Mouse (Mus musculus) ovary, postnatal 14 days (tissue): ENCODE data around the gene Abhd8.

ENCODE experiments used
- DNase-seq: peaks from one replicate; pipeline ENCODE4 v3.0.0; 2022; ENCODE audit warnings: low spot score

Abhd8 gene

DNA sequence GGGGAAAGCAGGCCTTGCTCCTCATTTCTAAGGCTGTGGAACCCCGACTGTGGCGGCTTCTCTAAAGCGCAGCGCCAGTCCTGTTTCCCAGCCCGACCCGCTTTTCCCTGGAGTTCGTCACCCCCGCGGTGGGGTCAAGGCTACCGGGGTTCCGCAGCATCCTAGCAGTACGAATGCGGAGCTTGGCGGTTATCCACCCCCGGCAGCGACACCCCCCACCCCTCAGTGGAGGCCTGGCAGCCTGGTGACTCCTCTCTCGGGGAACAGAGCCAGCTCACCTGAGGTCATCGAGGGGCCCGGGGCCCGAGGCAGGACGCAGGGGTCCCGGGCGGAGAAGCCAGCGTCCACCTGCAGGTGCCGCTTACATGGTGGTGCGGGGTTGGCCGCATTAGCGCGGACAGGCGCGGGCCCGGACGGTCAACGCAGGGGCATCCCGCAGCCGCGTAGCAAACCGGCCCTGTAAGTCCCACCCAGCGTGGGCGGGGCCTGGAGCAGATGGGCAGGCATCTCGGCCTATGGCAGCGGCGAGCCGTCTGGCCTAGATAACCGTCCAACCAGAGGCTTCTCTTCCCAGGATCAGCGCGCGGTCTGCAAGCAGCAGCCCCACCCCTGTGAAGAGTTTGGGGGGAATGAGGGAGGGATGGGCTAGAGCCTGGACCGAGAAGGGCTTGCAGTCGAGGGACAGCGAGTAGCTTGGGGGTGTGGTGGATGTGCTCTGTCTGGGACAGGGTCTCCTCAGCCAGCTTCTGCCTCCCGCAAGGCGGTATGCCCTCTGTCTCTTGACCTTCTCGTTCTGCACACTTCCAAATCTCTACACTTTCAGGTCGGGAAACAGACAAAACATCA is at the start of gene Abhd8:
Abhd8 (minus strand) TSS at position 468 of the 846 bp plus-strand sequence.
- DNase-seq: peak; percentile 96

DNA sequence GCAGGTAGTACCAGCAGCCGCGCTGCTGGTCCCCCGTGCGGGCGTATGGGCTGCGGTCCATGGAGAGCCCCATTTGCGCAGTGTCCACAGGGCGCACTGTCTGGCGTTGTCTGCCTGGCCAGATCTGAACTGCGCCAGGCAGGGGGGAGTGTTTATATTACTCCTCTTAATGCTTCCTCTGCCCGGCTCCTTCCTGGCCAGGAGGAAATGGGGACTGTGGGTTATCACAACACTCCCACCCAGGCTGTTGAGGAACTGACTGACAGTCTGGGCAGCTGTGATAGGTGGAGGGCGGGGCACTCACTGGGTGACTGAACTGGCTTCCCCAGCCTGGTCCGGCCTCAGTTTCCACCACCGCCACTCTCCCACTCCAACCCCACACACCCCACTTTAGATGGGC is 48.2 kb upstream of the Abhd8 start, which contains the start of gene Plvap:
Plvap (minus strand) TSS at position 109 of the 400 bp plus-strand sequence.
- no peak for DNase-seq

DNA sequence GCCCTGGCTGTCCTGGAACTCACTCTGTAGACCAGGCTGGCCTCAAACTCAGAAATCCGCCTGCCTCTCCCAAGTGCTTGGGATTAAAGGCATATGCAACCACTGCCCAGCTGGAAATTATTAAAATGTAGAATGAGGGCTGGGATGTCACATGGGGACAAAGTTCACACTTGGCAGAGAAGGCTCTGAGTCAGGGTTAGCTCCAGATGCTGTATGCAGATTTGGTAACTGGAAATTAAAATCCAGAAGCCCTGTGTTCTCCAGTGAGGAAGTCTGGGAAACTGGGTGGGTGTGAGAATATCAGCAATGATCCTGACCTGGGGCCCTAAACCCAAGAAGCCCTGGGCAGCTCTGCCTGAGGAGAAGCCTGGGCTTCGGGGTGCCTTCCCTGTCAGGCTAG is 45.9 kb upstream of the Abhd8 start:
- no peak for DNase-seq

DNA sequence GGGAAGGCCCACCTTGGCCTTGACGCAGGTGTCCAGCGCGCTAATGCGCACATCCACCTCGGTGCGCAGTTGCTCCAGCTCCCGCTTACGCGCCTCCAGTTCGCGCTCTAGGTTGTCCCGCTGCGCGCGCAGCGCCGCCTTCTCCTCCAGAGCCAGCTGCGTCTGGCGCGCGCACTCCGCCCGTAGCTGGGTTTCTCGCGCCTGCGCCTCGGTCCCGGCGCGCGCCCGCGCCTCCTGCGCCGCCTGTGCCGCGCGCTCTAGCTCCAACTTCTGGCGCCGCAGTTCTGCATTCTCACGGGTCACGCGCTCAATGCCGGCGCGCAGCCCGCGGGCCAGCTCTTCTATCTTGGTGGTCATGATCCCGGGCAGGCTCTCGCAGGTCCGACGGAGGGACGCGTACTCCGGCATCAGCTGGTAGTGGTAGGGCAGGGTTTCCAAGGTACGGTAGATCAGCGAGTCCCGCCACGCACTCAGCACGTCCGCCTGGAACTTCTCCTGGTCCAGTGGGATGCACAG is 44.2 kb upstream of the Abhd8 start:
- peak; percentile 49 for DNase-seq

DNA sequence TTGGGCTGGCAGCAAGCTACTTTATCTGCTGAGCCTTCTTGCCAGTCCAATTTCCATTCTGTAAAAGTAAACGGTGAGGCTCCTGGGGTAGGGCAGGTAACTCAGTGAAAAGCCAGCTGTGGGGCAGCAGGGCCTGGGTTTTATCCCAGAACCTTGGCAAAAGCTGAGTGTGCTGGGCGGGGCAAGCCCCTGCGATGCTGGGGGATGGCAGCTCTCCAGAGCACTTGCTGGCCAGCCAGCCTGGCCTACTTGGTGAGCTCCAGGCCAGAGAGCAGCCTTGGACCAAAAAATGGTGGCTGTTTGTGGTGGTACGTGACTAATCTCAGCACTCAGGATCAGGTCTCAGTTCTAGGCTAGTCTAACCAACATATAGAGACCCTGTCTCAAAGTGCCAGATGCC is 42.5 kb upstream of the Abhd8 start:
- DNase-seq: no peak

DNA sequence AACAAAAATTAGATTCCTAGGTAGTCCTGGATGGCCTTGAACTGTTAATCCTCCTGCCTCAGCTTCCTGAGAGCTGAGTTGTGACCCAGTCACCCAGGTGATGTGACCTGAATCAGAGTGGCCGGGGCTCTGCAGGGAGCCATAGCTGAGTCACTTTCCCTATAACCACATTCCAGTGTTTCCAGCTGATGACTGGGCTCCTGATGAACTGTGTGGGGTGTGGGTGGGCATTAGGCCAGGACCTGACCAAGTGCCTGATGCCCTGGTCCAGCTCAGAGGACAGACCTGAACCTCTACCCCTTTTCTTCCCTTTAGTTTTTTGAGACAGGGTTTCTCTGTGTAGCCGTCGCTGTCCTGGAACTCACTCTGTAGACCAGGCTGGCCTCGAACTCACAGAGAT is 41.9 kb upstream of the Abhd8 start:
- DNase-seq: no peak

DNA sequence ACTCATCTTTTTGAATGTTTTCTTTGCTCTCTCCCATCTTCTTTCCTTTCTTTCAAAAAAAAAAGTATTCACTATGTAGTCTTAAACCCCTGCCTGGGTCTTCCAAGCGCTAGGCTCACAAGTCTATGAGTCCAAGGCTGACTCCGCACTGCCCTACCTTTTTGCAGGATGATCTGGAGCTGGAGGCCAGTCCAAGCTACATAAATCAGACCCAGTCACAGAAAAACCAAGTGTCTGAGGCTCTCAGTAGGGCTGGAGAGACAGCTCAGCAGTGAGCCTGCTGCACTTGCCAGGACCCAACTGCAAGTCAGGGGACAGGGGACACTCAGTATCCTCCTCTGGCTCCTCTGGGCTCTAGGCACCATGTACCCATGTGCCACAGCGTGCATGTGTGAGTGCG is 40.9 kb upstream of the Abhd8 start:
- DNase-seq: no peak

DNA sequence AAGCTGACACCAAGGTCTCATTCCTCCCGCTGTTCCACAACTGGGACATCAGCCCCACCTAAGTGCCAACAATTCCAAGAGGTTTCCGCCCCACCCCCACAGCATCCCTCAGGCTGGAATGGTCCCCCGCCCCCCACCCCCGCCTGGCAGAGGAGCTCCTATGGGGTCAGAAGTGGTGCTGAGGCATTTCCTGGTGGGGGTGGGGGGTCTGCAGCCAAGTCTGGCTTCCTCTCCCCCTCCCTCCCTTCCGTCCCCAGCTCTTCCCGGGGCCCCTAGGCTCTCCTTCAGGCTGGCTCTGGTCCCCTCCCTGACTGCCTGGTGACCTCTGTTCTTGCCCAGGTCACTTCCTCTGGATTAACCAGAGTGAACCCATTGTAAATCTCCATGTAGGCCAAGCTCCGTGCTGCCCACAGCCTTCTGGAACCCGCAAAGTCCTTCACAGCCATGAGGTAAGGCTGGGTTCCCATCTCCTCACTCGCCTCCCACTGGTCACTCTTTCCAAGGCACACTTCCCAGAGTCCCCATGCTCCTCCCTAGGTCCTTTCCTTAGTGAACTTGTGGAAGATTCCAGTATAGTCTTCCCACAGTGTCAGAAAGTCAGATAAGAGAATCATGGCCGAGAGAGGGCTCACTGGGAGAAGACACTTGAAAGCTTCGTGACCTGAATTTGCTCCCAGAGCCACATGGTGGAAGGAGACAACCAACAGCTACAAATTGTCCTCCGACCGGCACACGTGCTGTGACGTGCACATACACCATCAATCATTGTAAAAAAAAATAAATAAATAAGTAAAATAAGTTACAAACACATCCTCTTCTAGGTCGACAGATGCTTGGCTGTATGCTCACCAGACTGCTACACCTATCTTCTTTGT is 35.6 kb upstream of the Abhd8 start:
- DNase-seq: no peak

DNA sequence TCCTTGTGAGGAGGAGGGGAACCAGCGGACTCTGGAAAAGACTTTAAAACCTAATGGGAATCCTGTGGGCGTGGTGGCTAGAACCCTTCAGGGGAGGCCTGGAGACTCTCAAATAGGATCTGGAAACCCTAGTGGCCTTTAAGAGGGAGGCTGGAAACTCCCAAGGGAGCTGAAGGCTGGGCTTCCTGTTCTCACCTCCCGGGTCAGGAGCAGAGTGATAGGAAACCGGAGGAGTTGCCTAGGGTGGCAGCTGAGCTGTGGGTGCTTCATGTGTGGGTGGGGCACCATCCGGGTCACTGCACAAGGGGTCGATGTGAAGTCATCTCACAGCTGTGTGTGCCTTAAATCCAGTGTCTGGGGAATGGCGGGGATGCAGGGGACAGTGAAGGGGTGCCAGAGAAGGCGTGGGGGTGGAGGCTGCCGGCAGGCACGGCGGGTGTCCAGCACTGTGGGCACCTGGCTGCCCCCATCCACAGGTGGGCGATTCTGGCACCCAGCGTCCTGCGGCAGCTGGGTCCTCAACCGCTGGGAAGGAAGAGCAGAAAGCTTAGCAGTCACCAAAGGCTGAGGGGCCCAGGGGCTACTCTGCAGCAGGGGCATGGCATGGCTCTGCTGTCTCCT is 34.5 kb upstream of the Abhd8 start:
- DNase-seq: no peak

DNA sequence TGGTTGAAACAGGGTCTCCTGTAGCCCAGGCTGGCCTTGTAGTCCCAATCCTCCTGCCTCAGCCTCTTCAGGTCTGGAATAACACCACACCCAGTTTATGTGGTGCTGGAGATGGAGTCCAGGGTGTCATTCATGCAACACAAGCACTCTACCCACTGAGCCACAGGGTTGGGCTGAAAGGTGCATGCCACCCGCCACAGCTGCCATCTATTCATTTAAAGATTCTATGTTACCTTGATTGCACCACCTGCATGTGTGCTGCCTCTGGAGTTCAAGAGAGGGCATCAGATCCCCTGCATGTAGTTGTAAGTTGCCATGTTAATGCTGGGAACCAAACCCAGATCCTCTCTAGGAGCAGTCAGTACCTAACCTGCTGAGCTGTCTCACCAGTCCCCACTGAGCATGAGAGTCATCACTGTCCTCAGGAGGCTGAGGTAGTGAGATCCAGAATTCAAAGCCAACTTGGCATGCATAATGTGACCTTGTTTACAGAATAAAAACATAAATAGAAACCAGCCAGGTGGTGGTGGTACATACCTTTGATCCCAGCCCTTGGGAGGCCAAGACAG is 33.7 kb upstream of the Abhd8 start:
- no peak for DNase-seq

DNA sequence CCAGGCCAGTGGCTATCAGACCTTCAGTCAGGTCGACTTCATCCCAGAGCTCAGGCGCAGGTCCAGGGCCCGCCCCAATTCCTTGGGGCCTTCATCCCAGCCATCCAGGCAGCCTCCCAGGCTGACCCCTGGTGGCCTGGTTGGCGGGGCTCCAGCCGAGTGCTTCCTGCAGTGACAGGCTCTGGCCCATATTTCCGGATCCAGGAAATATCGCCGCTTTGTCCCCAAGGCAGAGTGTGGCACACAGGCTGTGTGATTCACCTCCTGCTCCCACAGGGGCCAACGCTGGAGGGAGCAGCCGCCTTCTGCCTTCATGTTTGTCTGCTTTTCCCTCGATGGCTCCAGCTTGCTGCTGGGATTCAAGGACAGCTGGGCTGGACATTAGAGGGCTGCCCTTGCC is 33.0 kb upstream of the Abhd8 start:
- DNase-seq: peak; percentile 85

DNA sequence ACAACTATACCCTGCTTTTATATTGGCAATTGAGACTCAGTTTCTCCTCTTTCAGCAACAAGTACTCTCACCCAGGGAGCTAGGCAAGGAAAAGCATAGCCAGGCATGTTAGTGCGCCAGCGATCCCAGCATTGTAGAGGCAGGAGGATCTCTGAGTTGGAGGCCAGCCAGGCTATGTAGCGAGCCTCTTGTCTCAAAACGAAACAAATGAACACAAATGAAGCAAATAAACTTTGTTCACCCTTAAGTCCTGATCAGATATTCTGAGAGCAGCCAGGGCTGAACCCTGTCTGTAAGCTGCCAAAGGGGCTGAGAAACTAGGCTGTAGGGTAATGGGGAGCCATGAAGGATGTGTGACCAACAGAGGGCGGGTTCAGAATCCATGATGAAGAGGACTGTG is 32.4 kb upstream of the Abhd8 start:
- no peak for DNase-seq

DNA sequence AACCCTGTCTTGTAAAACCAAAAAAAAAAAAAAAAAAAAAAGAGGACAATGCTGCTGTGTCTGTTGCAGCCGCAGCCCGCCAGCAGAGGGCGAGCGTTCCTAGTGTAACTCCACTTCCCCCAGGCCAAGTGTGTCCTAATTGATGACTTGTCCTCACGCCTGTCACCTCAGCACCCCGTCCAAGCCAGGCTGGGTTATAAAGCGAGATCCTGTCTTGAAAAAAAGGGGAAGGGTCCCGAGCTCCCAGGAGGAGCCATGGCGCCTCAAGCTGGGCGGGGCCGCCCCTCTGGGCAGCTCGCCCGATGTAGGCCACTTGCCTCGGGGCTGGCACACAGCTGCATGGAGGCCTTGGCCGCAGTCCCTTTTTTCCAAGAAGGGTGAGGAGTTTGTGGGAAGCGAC is 31.6 kb upstream of the Abhd8 start:
- DNase-seq: peak; percentile 77

DNA sequence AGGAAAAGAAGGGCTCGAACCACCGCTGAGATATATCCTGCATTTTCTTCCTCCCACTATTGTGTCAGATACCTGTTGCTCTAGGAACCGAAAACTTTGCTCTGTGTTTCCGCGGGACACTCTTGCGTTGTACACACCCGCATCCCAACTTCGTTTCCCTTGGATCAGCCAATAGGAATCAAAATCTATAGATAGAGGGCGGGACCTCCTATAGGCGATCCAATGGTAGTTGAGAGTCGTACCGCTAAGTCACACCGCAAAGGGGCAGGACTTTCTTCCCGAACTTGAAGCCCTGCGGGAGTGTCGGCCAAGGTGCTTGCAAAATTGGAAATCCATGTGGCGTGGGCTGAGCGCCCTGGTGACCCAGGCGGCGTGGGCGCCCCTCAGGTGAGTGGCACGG is 25.0 kb upstream of the Abhd8 start:
- DNase-seq: peak; percentile 84

DNA sequence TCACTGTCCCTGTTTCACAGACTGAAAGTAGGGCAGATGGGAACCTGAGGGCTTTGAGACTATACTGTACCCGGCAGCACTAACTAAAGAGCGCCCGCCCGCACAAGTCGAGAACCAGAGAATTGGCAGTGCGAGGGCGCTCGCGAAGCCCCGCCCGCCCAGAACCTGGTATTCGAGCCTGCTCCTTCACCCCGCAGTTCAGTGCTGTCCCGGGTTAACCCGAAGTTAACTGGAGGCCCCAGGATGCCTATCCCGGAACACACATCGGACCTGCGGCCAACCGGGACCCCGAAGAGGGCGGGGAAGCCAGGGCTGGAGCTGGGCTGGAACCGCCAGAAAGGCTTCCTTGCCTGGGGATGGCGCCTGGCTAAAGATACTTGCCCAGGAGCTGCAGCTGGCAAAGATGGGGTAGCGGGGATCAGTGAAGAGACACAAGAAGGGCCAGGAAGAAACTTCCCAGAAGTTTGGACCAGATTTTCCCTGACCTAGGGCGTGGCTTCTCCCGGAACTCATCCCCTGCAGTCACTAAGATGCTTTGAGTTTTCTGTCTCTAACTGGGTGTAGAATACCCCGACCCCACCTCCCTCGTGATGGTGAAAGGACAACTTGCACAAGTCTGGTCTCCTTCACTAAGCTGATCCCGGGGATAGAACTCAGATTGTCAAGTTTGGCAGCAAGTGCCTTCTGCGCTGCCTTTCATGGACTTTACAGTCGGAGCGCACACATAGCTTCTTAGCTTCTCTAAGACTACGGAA is 24.4 kb upstream of the Abhd8 start, which contains the start of gene Gtpbp3:
Gtpbp3 (plus strand) TSS at position 413 of the 755 bp plus-strand sequence.
- DNase-seq: peak; percentile 67

DNA sequence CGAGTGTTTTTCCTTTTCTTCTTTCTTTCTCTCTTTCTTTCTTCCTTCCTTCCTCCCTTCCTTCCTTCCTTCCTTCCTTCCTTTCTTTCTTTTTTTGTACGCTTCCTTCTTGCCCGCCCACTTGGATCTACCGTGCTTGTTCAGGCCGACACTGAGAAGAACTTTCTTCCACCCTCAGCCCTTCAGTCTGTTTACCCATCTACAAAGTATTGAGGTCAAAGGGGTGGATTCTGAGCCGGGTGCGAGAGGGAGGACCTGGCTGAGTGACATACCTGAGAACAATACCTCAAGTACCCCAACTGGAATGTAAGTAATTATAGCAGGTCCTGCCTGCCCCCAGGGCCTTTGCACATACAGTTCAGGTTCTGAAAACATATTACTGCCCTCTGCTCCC is 22.7 kb upstream of the Abhd8 start:
- DNase-seq: no peak

DNA sequence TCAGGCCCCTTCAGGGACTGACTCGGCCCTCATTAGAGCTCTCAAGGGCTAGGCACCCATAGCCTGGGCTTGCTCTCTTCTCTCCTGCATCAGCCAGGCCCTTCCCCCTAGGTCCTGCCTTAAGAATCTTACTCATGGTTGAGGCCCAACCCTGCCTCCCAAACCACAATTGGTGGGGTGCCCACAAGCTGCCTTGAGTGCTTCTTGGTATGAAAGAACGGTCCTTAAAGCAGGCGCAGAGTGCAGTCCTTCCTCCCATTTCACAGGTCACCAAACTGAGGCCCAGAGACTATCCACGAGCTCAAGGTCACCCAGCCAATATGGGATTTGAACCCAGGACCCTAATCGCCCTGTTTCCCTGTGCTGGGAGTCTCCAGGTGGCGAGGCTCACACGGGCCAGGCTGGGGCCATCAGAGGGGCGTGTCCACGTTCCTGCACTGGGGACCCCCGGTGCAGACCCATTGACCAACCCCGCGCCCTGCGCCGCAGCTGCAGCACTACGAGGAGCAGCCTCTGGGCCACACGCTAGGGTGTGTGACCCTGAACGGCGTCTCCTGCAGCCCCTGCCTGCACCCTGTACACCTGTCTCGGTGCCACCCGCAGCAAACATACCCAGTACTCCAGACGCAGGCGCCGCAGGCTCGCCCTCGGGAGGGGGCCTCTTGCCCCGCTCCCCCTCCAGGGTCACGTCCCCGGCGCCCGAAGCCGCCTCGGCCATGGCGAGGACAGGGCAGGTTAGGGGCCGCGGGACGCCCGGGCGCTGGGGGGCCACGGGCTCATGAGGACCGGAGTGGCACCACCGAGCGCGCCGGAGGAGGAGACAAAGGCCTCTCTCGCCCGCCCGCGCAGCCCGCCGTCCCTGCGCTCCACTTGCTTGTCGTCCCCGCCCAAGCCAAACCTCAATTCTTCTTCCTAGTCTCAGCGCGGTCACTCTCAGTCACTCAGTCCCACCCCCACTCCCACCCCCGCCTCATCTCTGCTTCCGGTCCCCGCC is 22.0 kb upstream of the Abhd8 start, which contains the start of gene Ano8:
Ano8 (minus strand) TSS at position 822 of the 994 bp plus-strand sequence.
- peak; percentile 62 for DNase-seq

DNA sequence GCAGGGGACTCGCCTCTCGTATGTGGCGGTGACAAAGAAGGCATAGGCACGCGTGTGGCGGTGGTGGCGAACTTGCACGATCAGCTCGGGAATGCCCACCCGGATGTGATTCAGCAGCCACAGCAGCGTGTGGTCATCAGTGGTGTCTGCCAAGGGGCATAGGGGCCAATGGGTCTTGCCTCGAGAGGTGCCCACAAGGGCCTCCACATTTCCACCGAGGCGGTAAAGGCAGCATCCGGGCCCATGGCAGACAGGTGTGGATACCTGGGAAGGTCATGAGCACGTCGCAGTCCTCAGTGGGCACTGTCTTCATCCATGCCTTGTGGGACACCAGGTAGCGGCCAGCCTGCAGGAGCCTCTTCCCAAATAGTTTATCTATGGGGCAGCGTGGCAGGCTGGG is 21.3 kb upstream of the Abhd8 start:
- DNase-seq: no peak

DNA sequence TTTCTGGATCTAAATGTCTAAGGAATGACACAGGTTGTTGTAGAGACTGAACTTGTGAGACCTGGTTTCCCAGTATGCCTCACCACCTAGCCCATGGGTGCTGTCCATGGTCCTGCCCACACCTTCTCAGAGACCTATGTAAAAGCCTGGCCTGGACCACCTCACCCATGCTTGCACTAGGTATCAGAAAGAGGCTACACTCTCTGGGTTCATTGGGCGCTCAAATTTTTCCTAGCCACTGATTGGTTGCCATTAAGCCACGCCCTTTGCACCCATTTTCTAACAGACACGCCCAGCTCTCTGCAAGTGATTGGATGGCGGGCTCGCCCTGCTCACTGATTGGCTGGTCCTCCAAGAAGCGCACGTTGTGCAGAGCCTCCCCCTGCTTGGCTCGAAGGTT is 20.5 kb upstream of the Abhd8 start:
- DNase-seq: peak; percentile 48

DNA sequence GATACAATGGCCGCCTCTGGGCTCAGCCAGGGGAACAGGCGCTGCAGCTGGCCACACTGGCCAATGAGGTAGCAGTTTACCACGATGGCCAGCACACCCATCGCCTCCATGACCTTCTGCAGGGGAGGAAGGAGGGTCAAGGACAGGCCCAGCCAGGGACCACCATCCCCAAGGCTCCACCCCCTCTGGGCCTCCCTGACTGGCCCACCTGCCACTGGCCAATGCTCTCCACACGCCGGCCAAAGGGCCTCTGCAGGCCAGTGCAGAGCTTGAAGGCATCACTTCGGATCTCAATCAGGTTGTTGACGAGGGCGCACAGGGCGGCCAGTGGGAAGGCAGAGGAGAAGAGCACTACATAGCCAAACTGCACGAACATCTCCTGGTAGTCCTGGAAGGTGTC is 15.5 kb upstream of the Abhd8 start:
- no peak for DNase-seq
